Mouse (Mus musculus) embryonic facial prominence, embryonic 13.5 days (tissue): ENCODE measurements around the gene Rxfp4. TPM values are rescaled to one million over a fixed set of nuclear protein-coding genes. Genes with fewer than 3 reads are reported as not detected.

Experiments
- ATAC-seq: fragments of 200-750 bp; cut with Nextera tagmentation; 2 replicates; pipeline ENCODE4 v1.8.0; 2017; ENCODE audit warnings: low read depth; ENCODE audit not compliant: insufficient number of reproducible peaks, insufficient read depth, low FRiP score, low TSS enrichment
- H3K27ac ChIP-seq: fragments of 300-500 bp; sonication (generic); 2 replicates; pipeline ENCODE4 v1.5.1; 2015; ENCODE audit warnings: moderate library complexity, mild to moderate bottlenecking, inconsistent platforms
- H3K27me3 ChIP-seq: fragments of 300-500 bp; sonication (generic); 2 replicates; pipeline ENCODE4 v1.6.1; 2015; ENCODE audit warnings: mild to moderate bottlenecking, inconsistent platforms
- H3K36me3 ChIP-seq: fragments of 300-500 bp; sonication (generic); 2 replicates; pipeline ENCODE4 v1.6.1; 2015; ENCODE audit warnings: mild to moderate bottlenecking, inconsistent platforms
- H3K4me1 ChIP-seq: fragments of 300-500 bp; sonication (generic); 2 replicates; pipeline ENCODE4 v1.6.1; 2015; ENCODE audit warnings: inconsistent platforms
- H3K4me2 ChIP-seq: fragments of 300-500 bp; sonication (generic); 2 replicates; pipeline ENCODE4 v1.6.1; 2015; ENCODE audit warnings: moderate library complexity, mild to moderate bottlenecking, inconsistent platforms
- H3K4me3 ChIP-seq: fragments of 300-500 bp; sonication (generic); 2 replicates; pipeline ENCODE4 v1.5.1; 2015; ENCODE audit warnings: mild to moderate bottlenecking, inconsistent platforms
- H3K9ac ChIP-seq: fragments of 300-500 bp; sonication (generic); 2 replicates; pipeline ENCODE4 v1.6.1; 2015; ENCODE audit warnings: mild to moderate bottlenecking, inconsistent platforms
- H3K9me3 ChIP-seq: fragments of 300-500 bp; sonication (generic); 2 replicates; pipeline ENCODE4 v1.6.1; 2016; ENCODE audit warnings: inconsistent platforms
- WGBS: fragments of 180-500 bp; shearing (Covaris S2); methylation state at CpG from one replicate; pipeline ENCODE4 v1.1.7; 2015; ENCODE audit warnings: mixed read lengths; 5-methylcytosine and 5-hydroxymethylcytosine counted together
- polyA plus RNA-seq: library from polyadenylated mRNA; unstranded; fragments of >200 nt; fragmentation: Nextera tagmentation; extraction: Ambion mirVana; gene quantifications from 2 replicates; pipeline ENCODE4 v1.2.1, GENCODE M21; 2015

Gene Rxfp4
- polyA plus RNA-seq, 1 experiment from 2014 or later: not detected

DNA sequence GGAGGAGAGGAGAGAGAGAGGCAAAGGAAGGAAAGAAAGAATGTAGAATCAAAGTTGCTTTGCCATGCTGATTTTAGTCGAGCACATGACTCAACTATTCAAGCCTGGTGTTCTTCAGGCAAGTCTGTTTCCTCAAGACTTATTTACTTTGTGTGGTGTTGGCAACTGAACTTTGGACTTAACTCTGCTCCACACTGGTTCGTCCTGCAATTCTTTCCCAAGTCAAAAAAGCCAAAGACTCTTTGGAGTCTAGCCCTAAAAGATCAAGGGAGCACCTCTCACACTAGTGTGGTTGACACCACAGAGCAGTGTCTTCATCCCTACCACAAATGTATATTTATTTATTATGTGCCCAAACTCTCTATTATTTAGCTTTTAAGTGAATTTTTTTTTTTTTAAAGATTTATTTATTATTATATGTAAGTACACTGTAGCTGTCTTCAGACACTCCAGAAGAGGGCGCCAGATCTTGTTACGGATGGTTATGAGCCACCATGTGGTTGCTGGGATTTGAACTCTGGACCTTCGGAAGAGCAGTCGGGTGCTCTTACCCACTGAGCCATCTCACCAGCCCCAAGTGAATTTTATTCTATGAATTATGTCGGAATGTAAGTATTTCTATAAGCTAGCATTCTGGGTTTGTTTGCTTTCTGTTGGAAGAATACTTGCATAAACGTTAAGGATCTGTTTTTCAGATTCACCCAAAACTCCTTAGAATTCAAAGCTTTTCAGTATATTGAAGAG is 31.5 kb upstream of the Rxfp4 start:
- peak overlapping the region; percentile 99 for H3K27ac ChIP-seq

DNA sequence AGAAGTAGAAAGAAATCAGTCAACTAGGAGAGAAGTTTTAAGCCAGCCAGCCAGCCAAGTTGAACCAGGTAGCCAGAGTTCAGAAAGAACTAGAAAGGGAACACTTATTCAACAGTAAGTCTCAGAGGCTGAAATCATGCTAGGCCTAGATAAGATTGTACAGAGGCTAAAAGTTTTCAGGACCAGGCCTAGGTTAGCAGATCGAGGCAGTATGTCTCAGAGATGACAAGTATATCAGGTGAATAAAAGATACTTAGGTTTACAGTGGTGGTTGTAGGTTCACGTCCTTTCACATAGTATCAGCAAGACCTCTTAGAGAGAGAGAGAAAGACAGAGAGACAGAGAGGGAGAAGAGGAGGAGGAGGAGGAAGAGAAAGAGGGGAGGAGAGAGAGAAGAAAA is 30.9 kb upstream of the Rxfp4 start:
- no peak overlapping the region for H3K27ac ChIP-seq
- H3K4me3 ChIP-seq: no peak overlapping the region
- H3K9me3 ChIP-seq: no peaks in the 10 kb centered on the region
- peaks cover 12% of the 10 kb centered on the region for H3K36me3 ChIP-seq
- no peak overlapping the region for H3K4me2 ChIP-seq
- peaks cover 15% of the 10 kb centered on the region for H3K4me1 ChIP-seq
- ATAC-seq: no peak
- no peaks in the 10 kb centered on the region for H3K27me3 ChIP-seq
- 91% methylated on average over 2 of the region's 2 CpGs for WGBS
- no peak overlapping the region for H3K9ac ChIP-seq

More for the DNA sequence above, 31.5 kb upstream of the Rxfp4 start:
- H3K4me2 ChIP-seq: peak overlapping the region; percentile 77
- H3K4me1 ChIP-seq: peaks cover 15% of the 10 kb centered on the region
- peaks cover 17% of the 10 kb centered on the region for H3K36me3 ChIP-seq
- peak overlapping the region; percentile 97; the same call in 1 of the 2 replicates for H3K9ac ChIP-seq
- no peaks in the 10 kb centered on the region for H3K27me3 ChIP-seq
- H3K4me3 ChIP-seq: peak overlapping the region; percentile 94
- WGBS: 59% methylated on average over 8 of the region's 8 CpGs
- ATAC-seq: no peak
- H3K9me3 ChIP-seq: no peaks in the 10 kb centered on the region

DNA sequence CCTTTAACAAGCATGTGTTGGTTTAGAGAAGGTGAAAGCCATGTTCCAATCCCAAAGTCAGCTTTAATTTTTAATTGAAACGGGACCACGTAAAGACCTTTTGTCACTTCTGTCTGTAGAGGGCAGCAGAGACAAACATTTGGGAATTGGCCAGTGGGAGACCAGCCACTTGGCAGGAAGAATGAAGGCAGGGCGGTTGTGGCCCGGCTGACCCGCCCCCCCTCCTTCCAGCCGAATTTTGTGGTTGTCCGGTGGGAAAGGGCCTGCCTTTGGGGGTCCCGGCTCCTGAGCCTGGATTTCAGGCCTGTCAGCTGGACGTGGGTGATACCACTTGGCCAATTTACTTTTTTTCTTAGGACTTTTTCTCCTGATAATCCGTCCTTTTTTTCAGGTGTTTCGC is 24.5 kb upstream of the Rxfp4 start:
- WGBS: 10% methylated on average over 11 of the region's 11 CpGs
- Histone ChIP-seq H3K36me3 (no peaks in the 10 kb centered on the region), H3K9me3 (peaks cover 4% of the 10 kb centered on the region; the same call in 1 of the 2 replicates), H3K4me2 (peak overlapping the region; percentile 65), H3K27ac (no peak overlapping the region), H3K4me1 (peaks cover 3% of the 10 kb centered on the region), H3K27me3 (no peaks in the 10 kb centered on the region), H3K9ac (peak overlapping the region; percentile 61), H3K4me3 (peak overlapping the region; percentile 38)
- ATAC-seq: 0 out of 2 replicates have a peak, but pooled peaks have one; percentile 32

DNA sequence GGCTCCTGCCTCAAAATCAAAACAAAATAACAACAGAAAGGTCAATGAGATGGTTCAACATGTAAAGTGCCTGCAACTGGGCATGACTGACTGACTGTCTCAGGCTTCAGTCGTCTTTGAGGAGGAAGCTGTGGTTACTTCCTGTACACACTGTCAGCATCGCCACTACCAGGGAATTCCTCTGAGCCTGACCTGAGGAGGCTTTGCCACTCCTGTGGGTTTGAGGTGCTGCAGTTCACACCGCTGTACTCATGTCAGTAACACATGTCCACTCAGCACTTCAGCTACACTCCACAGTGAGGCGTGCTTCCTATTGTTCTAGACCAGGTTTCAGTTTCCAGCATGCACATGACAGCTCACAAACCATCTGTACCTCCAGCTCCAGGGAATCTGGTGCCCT is 11.2 kb upstream of the Rxfp4 start:
- Histone ChIP-seq H3K9ac (no peak overlapping the region), H3K4me2 (no peak overlapping the region), H3K9me3 (no peaks in the 10 kb centered on the region), H3K4me3 (no peak overlapping the region), H3K4me1 (no peaks in the 10 kb centered on the region), H3K27ac (no peak overlapping the region), H3K36me3 (no peaks in the 10 kb centered on the region), H3K27me3 (no peaks in the 10 kb centered on the region)
- no peak for ATAC-seq
- 67% methylated on average over 4 of the region's 4 CpGs for WGBS

DNA sequence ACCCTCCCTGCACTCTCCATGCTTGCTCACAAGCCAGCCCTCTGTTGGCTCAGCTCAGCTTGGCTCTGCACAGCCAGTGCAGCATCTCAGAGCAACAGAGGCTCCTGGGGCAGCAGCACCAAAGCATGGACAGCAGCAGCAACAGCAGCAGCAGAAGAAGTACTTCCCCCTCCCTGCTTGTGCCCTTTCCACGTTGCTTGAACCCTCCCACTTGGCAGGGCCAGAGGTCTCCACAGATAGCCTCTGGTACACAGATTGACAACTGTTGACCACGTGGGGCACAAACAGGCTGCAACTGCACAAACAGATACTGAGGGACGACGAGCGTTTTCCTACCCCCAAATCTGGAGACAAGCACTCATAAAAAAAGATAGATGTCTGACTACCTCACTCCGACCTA is 6.9 kb upstream of the Rxfp4 start:
- Histone ChIP-seq H3K27ac (no peak overlapping the region), H3K4me1 (peaks cover 10% of the 10 kb centered on the region; the same call in 1 of the 2 replicates), H3K27me3 (no peaks in the 10 kb centered on the region), H3K9ac (no peak overlapping the region), H3K9me3 (no peaks in the 10 kb centered on the region), H3K4me2 (no peak overlapping the region), H3K4me3 (no peak overlapping the region), H3K36me3 (no peaks in the 10 kb centered on the region)
- no peak for ATAC-seq
- 41% methylated on average over 6 of the region's 6 CpGs for WGBS

DNA sequence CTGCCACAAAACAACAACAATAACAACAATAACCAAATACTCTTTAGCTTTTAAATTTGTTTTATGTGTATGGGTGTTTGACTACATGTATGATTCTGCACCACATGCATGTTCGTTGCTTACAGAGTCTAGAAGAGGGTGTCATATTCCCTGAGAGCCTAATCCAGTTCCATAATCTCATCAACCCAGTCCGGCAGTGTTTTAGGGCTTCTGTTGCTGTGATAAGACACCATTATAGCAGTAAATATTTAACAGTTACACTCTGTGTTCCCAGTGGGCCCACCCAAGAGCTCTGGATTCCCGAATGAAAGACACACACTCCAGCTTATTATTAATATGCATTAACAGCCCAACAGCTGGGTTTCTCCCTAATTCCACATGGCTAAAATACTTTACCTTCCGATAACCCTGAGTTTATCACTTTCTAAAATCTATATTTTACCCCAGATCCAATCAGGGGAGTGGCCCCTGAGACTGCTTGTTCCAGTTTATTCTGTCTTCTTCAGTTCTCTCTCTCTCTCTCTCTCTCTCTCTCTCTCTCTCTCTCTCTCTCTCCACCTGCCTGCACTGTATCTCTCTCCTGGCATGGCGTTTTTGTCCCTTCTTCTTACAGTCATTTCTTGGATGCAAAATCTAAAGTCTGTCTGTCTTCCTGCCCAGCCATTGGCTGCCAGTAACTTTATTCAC is 5.6 kb upstream of the Rxfp4 start:
- ATAC-seq: no peak
- H3K9ac ChIP-seq: no peak overlapping the region
- no peak overlapping the region for H3K27ac ChIP-seq
- H3K9me3 ChIP-seq: no peaks in the 10 kb centered on the region
- no peaks in the 10 kb centered on the region for H3K36me3 ChIP-seq
- WGBS: 58% methylated on average over 5 of the region's 5 CpGs
- no peak overlapping the region for H3K4me2 ChIP-seq
- H3K27me3 ChIP-seq: no peaks in the 10 kb centered on the region
- no peak overlapping the region for H3K4me3 ChIP-seq
- peaks cover 14% of the 10 kb centered on the region; the same call in 1 of the 2 replicates for H3K4me1 ChIP-seq

DNA sequence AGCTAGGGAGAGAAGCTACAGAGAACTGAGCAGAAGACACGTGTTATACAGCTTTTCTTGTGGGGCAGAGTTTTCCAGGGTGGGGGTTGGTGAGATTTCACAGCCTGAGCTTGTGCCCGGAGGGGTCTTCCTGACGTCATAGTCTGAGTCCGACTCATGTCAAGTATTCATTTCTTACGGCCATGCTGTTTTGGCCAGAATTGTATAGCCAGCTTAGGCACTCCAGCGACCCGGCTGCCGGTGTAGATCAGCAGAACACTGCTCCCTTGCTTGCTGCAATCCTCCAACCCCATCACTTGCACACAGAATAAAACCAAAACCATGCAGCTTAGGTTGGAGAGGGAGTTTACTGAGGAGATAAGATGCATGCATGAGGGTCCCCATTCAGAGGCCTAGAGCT is 2.7 kb upstream of the Rxfp4 start:
- no peaks in the 10 kb centered on the region for H3K36me3 ChIP-seq
- no peaks in the 10 kb centered on the region for H3K9me3 ChIP-seq
- peaks cover 18% of the 10 kb centered on the region; the same call in 1 of the 2 replicates for H3K4me1 ChIP-seq
- WGBS: 69% methylated on average over 8 of the region's 8 CpGs
- H3K27me3 ChIP-seq: no peaks in the 10 kb centered on the region
- H3K9ac ChIP-seq: no peak overlapping the region; the same call in 1 of the 2 replicates
- no peak overlapping the region for H3K27ac ChIP-seq
- no peak for ATAC-seq
- no peak overlapping the region for H3K4me2 ChIP-seq
- H3K4me3 ChIP-seq: no peak overlapping the region

DNA sequence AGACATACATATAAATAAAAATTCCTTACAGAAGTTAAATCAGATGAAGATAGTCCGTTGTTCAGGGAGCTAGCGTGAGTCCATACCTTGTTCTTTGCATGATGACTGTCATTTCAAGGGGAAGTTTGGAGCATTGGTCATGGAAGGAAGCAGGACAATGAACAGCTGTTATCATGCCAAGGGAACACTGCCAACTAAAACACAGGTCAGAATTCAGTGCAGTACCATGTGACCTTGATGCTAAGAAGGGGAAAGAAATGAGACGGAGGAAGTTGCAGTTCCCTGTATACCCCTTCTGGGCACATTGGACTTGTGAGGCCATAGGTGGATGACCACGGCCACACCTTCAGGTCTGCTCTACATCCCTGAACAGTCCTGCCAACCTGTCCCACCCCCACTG is 1.7 kb upstream of the Rxfp4 start:
- no peak for ATAC-seq
- peaks cover 18% of the 10 kb centered on the region; the same call in 1 of the 2 replicates for H3K4me1 ChIP-seq
- peak overlapping the region; percentile 4; the same call in 1 of the 2 replicates for H3K27ac ChIP-seq
- no peaks in the 10 kb centered on the region for H3K36me3 ChIP-seq
- no peaks in the 10 kb centered on the region for H3K27me3 ChIP-seq
- no peaks in the 10 kb centered on the region for H3K9me3 ChIP-seq
- no peak overlapping the region for H3K9ac ChIP-seq
- no peak overlapping the region for H3K4me2 ChIP-seq
- 75% methylated on average over 4 of the region's 4 CpGs for WGBS
- H3K4me3 ChIP-seq: no peak overlapping the region

DNA sequence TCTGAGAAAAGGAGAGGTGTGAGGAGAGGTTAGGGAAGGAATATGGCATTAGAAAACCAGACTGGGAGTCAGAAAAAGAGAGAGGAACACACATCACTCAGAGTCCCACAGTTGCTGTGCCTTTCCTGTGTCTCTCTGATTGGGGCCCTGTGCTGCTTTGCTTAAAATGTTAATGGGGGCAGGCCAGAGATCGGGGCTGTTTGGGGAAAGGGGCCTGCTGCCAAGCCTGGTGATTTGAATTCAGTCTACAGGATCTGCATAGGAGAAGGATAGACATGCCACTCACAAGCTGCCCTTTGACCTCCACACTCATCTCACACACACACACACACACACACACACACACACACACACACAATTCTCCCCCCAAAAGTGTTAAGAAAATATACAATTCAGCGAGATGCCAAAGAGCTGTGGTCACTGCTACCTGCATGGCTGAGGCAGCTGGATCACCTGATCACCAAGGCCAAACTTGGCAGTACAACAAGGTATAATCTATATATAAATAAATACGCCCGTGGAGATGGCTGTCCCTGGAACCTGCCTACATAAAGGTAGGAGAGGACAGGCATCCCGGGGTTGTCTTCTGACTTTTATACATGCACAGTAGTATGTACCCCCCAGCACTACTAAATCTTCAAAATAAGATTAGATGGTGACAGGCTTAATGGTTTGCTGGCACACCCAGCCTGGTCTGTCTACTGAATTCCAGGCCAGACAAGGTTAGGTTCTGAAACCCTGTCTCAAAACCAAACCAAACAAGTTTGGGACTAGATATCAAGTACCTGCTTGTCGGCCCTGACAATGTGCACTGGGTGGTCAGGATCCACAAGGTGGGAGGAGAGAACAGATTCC is 801 bp upstream of the Rxfp4 start:
- H3K4me3 ChIP-seq: no peak overlapping the region
- no peaks in the 10 kb centered on the region for H3K27me3 ChIP-seq
- H3K9me3 ChIP-seq: no peaks in the 10 kb centered on the region
- H3K27ac ChIP-seq: peak overlapping the region; percentile 24; the same call in 1 of the 2 replicates
- no peak for ATAC-seq
- H3K4me2 ChIP-seq: no peak overlapping the region
- whole genome bisulfite sequencing: 73% methylated on average over 6 of the region's 6 CpGs
- peaks cover 18% of the 10 kb centered on the region; the same call in 1 of the 2 replicates for H3K4me1 ChIP-seq
- peaks cover 6% of the 10 kb centered on the region for H3K36me3 ChIP-seq
- no peak overlapping the region for H3K9ac ChIP-seq

DNA sequence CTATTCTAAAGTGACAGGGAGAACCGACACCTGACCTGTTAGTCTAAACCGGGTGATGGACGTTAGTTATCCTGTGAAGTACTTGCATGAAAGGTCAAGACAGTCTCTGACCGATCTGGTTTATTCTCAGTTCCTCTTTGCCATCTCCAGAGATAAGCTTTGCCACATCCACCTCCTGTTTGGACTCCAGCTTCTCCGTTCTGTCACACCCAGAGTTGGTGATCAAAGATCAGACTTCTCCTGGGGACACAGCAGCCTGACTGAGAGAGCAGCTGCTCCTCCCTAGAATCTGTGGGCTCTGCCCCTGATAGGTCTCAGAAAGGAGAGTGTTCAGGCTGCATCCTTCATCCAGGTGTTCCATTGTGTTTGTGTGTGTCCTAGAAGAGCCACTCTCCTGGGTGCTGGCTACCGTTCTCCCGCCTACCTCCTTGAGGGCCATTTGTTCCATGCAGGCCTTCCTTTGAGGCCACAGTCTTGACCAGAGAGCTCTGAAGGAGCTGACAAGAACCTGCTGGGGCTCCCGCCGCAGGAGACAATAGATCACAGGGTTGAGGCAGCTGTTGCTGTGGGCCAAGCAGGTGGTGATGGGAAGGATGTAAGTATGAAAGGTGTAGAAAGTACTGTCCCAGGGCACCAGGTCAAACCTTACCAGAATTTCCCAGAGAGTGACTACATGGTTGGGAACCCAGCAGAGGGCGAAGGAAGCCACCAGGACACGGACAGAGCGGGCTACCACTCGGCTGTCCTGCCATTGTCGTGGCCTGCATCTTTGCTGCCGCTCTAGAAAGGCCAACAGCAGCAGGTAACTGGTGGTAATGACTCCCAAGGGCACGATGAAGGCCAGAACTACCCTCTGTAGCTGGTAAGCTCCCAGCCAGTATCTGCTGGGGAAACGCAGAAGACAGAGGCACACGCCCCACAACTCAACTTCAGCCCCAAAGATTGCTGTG is 998 bp downstream of the Rxfp4 start:
- Histone ChIP-seq H3K9me3 (no peaks in the 10 kb centered on the region), H3K9ac (no peak overlapping the region), H3K27ac (no peak overlapping the region), H3K4me3 (no peak overlapping the region), H3K27me3 (no peaks in the 10 kb centered on the region), H3K4me1 (peaks cover 18% of the 10 kb centered on the region; the same call in 1 of the 2 replicates), H3K36me3 (peaks cover 24% of the 10 kb centered on the region), H3K4me2 (no peak overlapping the region)
- ATAC-seq: no peak
- WGBS: 82% methylated on average over 18 of the region's 18 CpGs
